Mouse (Mus musculus): ENCODE measurements around the gene Slc1a7. TPM values are rescaled to one million over a fixed set of nuclear protein-coding genes. Genes with fewer than 3 reads are reported as not detected.

Slc1a7 gene
- polyA plus RNA-seq, 1 experiment from 2014 or later = not detected

DNA sequence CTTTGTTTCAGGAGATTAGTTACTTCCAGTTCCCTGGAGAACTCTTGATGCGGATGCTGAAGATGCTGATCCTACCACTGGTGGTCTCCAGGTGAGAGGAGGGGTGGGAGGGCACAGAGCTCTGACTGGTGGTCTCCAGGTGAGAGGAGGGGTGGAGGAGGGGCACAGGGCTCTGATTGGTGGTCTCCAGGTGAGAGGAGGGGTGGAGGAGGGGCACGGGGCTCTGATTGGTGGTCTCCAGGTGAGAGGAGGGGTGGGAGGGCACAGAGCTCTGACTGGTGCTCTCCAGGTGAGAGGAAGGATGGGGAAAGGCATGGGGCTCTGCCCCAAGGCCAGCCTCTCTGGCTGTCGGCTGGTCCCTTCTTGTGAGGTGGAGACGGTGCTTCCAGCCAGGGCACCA lies 9.5 kb downstream of the Slc1a7 start:
- Histone ChIP-seq H3K4me2 (no peak overlapping the region), H3K9me3 (ENCODE audit: control insufficient read depth, low read length) (no peaks in the 10 kb centered on the region), H3K36me3 (ENCODE audit: control insufficient read depth, insufficient read depth, low read length) (no peaks in the 10 kb centered on the region), H3K9ac (ENCODE audit: low read depth, low read length) (no peak overlapping the region), H3K27ac (ENCODE audit: low read depth, low read length) (no peak overlapping the region), H3K4me1 (replicated peaks; ENCODE audit: control insufficient read depth, insufficient read depth, low read length) (no peaks in the 10 kb centered on the region), H3K27me3 (replicated peaks; ENCODE audit: control insufficient read depth, insufficient read depth, low read length) (no peaks in the 10 kb centered on the region), H3K4me3 (ENCODE audit: low read depth, low read length) (no peak overlapping the region)
- WGBS = 54% methylated on average over 4 of the region's 4 CpGs
- no peak for DNase-seq (ENCODE audit: low spot score)
- ATAC-seq (replicated peaks; ENCODE audit: low FRiP score) = no peak

DNA sequence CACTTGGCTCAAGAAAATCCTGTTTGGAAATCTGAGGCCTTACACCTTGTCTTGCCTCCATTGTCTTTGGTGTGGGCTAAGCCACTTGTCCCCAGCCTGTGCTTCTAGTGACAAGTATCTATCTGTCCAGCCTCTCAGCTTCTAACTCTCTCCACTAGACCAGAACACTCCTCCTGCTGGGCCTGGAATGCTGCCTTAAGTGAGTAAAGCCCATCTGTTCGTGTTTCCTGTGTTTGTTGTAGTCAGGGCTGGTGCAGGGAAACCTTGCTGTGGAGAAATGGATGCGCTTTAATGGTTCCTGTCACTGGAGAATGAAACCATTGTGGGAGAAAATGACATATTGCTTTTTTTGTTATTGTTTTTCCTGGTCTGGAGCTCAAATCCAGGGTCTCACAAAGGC lies 11.4 kb downstream of the Slc1a7 start:
- DNase-seq (ENCODE audit: low spot score) (no peak), ATAC-seq (replicated peaks; ENCODE audit: low FRiP score) (no peak)
- no peak overlapping the region for H3K4me3 ChIP-seq (ENCODE audit: low read depth, low read length)
- H3K9ac ChIP-seq (ENCODE audit: low read depth, low read length) = no peak overlapping the region
- H3K27ac ChIP-seq (ENCODE audit: low read depth, low read length) = no peak overlapping the region
- no peaks in the 10 kb centered on the region for H3K27me3 ChIP-seq (replicated peaks; ENCODE audit: control insufficient read depth, insufficient read depth, low read length)
- no peak overlapping the region for H3K4me2 ChIP-seq
- no peaks in the 10 kb centered on the region for H3K9me3 ChIP-seq (ENCODE audit: control insufficient read depth, low read length)
- WGBS = 54% methylated on average over 2 of the region's 2 CpGs
- H3K36me3 ChIP-seq (ENCODE audit: control insufficient read depth, insufficient read depth, low read length) = no peaks in the 10 kb centered on the region
- H3K4me1 ChIP-seq (replicated peaks; ENCODE audit: control insufficient read depth, insufficient read depth, low read length) = no peaks in the 10 kb centered on the region

DNA sequence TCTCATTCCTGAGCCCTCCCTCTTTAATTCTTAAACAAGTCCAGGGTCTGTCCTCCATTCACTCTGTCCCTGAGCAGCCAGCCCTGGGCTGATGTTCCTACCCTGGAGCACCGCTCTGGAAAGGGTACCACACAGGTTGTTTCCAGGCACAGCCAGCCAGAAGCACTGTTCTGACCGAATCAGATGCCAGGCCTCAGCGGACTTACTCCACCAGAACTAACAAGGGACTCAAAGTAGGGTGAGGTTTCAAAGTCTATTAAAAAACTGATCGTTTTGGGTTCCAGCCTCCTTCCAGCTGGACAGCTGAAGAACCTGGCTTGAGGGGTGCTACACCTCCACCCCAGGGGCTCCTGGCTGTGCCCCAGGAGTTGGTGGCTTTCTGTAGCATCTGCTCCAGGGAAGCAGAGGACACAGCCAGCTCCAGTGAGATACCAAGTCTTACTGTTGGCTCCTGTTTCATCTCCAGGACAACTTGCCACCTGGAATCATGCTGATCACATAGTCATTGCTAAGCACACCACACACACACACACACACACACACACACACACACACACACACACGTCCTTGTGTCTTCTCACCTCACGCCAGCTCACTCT lies 12.0 kb downstream of the Slc1a7 start:
- Histone ChIP-seq H3K27ac (ENCODE audit: low read depth, low read length) (no peak overlapping the region), H3K36me3 (ENCODE audit: control insufficient read depth, insufficient read depth, low read length) (no peaks in the 10 kb centered on the region), H3K27me3 (replicated peaks; ENCODE audit: control insufficient read depth, insufficient read depth, low read length) (no peaks in the 10 kb centered on the region), H3K4me2 (no peak overlapping the region), H3K4me1 (replicated peaks; ENCODE audit: control insufficient read depth, insufficient read depth, low read length) (no peaks in the 10 kb centered on the region), H3K9me3 (ENCODE audit: control insufficient read depth, low read length) (no peaks in the 10 kb centered on the region), H3K4me3 (ENCODE audit: low read depth, low read length) (no peak overlapping the region), H3K9ac (ENCODE audit: low read depth, low read length) (no peak overlapping the region)
- ATAC-seq (replicated peaks; ENCODE audit: low FRiP score) (no peak), DNase-seq (ENCODE audit: low spot score) (no peak)
- 78% methylated on average over 6 of the region's 6 CpGs for WGBS

DNA sequence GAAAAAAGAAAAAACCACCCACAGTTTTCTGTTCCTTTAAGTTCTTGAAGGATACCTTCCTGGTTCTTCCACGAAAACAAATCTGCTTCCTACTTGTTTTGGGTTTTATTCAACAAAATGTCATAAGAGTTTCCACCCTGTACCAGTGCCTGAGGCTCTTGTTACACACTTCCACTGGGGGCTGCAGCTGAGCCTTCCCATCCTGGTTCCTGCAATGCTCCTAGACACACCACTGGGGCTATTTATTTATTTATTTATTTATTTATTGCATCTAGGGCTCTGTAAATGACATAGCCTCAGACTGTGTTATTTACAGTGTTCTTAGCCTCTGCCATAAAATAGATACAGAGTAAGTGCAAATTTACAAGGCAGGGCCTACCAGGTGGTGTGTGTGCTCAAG lies 15.6 kb downstream of the Slc1a7 start:
- no peak for ATAC-seq (replicated peaks; ENCODE audit: low FRiP score)
- Histone ChIP-seq H3K4me1 (replicated peaks; ENCODE audit: control insufficient read depth, insufficient read depth, low read length) (no peaks in the 10 kb centered on the region), H3K9ac (ENCODE audit: low read depth, low read length) (no peak overlapping the region), H3K27ac (ENCODE audit: low read depth, low read length) (no peak overlapping the region), H3K36me3 (ENCODE audit: control insufficient read depth, insufficient read depth, low read length) (no peaks in the 10 kb centered on the region), H3K4me3 (ENCODE audit: low read depth, low read length) (no peak overlapping the region), H3K9me3 (ENCODE audit: control insufficient read depth, low read length) (no peaks in the 10 kb centered on the region), H3K27me3 (replicated peaks; ENCODE audit: control insufficient read depth, insufficient read depth, low read length) (0 out of 2 replicates have a peak, but pooled peaks cover 5% of the 10 kb centered on the region), H3K4me2 (no peak overlapping the region)
- no peak for DNase-seq (ENCODE audit: low spot score)
- 74% methylated on average over 1 of the region's 1 CpGs for WGBS

DNA sequence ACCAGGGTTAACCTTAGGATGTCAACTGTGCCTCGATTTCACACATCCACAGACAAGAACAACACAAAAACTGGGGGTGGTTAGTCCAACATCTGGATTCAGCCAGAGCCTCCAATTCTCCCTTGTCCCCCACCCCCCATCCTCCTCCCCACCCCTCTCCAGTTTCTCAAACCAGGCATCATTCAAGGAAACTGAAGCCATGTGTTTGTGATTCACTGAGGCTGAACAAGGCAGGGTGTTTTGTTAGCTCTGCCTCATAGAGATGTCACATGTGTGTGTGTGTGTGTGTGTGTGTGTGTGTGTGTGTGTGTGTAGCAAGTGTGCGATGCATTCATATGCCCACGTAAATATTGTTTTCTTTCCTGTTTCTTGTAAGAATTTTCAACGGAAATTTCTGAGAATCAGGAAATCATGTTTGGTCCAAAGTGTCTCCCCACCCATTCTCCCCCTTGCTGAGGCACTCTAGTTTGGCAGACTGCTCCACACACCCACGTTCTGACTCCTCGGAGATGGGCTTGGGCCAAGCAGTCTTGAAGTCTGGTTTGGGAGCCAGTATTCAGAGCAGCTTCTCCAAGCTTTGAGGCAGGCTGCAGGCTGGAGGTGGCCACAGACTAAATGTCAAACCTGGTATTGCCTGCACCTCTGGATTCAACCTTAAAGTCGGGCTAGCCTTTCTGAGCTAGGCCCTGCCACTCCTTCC lies 16.3 kb downstream of the Slc1a7 start:
- no peak overlapping the region for H3K27ac ChIP-seq (ENCODE audit: low read depth, low read length)
- 76% methylated on average over 7 of the region's 7 CpGs for WGBS
- H3K36me3 ChIP-seq (ENCODE audit: control insufficient read depth, insufficient read depth, low read length) = no peaks in the 10 kb centered on the region
- DNase-seq (ENCODE audit: low spot score) (no peak), ATAC-seq (replicated peaks; ENCODE audit: low FRiP score) (no peak)
- 0 out of 2 replicates have a peak, but pooled peaks cover 5% of the 10 kb centered on the region for H3K27me3 ChIP-seq (replicated peaks; ENCODE audit: control insufficient read depth, insufficient read depth, low read length)
- no peak overlapping the region for H3K4me3 ChIP-seq (ENCODE audit: low read depth, low read length)
- H3K4me2 ChIP-seq = no peak overlapping the region
- no peaks in the 10 kb centered on the region for H3K9me3 ChIP-seq (ENCODE audit: control insufficient read depth, low read length)
- no peak overlapping the region for H3K9ac ChIP-seq (ENCODE audit: low read depth, low read length)
- no peaks in the 10 kb centered on the region for H3K4me1 ChIP-seq (replicated peaks; ENCODE audit: control insufficient read depth, insufficient read depth, low read length)

DNA sequence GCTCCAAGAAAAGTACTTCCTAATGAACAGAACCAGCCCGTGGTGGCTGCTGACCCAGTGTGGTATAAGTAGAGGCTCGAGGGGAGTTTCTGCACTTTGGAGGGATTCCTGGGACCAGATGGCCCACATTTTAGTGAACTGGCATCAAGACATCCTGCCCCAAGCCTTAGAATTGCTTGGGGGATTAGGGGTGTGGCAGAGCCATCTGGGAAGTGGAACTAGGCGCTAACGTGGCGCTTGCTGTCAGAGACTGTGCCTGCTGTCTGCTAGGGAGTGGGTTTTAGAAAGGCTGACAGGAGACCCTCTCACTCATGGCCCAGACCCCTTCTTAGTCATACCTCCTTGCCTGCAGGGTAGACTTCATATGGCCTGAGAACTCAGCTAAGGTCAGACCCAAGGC lies 17.7 kb downstream of the Slc1a7 start:
- no peak overlapping the region for H3K4me3 ChIP-seq (ENCODE audit: low read depth, low read length)
- no peak for ATAC-seq (replicated peaks; ENCODE audit: low FRiP score)
- 71% methylated on average over 5 of the region's 5 CpGs for WGBS

DNA sequence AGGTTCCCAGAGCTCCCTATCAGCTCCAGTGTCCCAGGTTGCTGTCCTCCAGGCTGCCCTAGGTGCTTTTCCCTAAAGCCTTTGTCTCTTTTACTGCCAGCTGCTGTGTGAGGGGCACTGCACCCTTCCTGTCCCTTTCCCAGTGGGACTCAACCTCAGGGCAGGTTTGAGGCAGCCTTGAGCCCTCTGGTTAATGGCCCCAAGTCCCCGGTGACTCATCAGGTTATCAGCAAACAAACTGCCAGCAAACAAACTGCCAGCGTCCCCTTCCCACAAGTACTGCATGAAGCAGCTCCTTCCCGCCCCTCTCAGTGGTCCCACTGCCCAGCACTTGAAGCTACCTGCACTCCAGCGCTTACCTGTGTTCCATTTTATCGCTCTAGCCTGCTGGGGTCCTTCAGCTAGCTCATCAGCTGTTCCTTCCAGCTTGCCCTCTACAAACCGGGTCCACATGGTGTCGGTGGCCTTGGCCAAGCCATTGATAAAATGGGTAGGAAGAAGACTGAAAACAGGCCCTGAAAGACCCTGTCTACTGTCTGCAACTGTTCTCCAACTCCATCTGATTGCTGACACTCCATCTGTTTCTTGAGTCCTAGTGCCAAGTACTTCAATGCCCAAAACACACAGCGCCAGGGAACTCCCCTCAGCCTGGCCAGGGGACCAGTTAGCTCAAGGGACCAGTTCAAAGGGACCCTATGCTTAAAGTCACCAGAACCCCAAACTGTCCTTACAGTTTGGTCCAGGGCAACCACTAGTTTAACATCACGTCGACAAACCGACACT lies 18.4 kb downstream of the Slc1a7 start:
- 68% methylated on average over 11 of the region's 11 CpGs for WGBS
- H3K4me1 ChIP-seq (replicated peaks; ENCODE audit: control insufficient read depth, insufficient read depth, low read length) = 0 out of 2 replicates have a peak, but pooled peaks cover 2% of the 10 kb centered on the region
- no peak overlapping the region for H3K9ac ChIP-seq (ENCODE audit: low read depth, low read length)
- DNase-seq (ENCODE audit: low spot score) (no peak), ATAC-seq (replicated peaks; ENCODE audit: low FRiP score) (no peak)
- peaks cover 17% of the 10 kb centered on the region for H3K27me3 ChIP-seq (replicated peaks; ENCODE audit: control insufficient read depth, insufficient read depth, low read length)
- no peaks in the 10 kb centered on the region for H3K9me3 ChIP-seq (ENCODE audit: control insufficient read depth, low read length)
- H3K27ac ChIP-seq (ENCODE audit: low read depth, low read length) = no peak overlapping the region
- no peaks in the 10 kb centered on the region for H3K36me3 ChIP-seq (ENCODE audit: control insufficient read depth, insufficient read depth, low read length)
- no peak overlapping the region for H3K4me3 ChIP-seq (ENCODE audit: low read depth, low read length)
- H3K4me2 ChIP-seq = no peak overlapping the region

More for the DNA sequence above, 17.7 kb downstream of the Slc1a7 start:
- 0 out of 2 replicates have a peak, but pooled peaks cover 2% of the 10 kb centered on the region for H3K4me1 ChIP-seq (replicated peaks; ENCODE audit: control insufficient read depth, insufficient read depth, low read length)
- H3K4me2 ChIP-seq = no peak overlapping the region
- H3K9me3 ChIP-seq (ENCODE audit: control insufficient read depth, low read length) = no peaks in the 10 kb centered on the region
- DNase-seq (ENCODE audit: low spot score) = no peak
- no peak overlapping the region for H3K27ac ChIP-seq (ENCODE audit: low read depth, low read length)
- no peak overlapping the region for H3K9ac ChIP-seq (ENCODE audit: low read depth, low read length)
- peaks cover 11% of the 10 kb centered on the region for H3K27me3 ChIP-seq (replicated peaks; ENCODE audit: control insufficient read depth, insufficient read depth, low read length)
- H3K36me3 ChIP-seq (ENCODE audit: control insufficient read depth, insufficient read depth, low read length) = no peaks in the 10 kb centered on the region

DNA sequence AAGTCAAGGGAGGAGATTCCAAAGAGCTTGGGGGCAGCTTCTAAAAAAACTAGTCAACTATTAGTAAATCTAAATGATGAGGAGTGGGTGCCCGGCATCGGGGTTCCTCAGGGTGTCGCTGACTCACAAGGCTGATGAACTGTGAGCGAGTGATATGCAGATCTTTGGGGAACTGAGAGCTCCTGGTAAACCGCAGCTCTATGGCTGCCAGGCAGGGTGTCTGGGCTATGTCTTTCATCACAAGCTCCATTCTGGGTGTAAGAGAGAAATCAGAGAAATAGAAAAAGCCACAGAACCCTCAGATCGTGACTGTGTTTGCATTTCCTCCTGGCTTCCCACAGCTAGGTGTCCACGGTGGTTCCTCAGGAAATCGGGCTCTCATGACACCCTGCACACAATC lies 20.8 kb downstream of the Slc1a7 start:
- H3K4me3 ChIP-seq (ENCODE audit: low read depth, low read length) = no peak overlapping the region
- no peak for ATAC-seq (replicated peaks; ENCODE audit: low FRiP score)

More for the DNA sequence above, 20.8 kb downstream of the Slc1a7 start:
- Histone ChIP-seq H3K4me1 (replicated peaks; ENCODE audit: control insufficient read depth, insufficient read depth, low read length) (0 out of 2 replicates have a peak, but pooled peaks cover 2% of the 10 kb centered on the region), H3K4me2 (no peak overlapping the region), H3K9me3 (ENCODE audit: control insufficient read depth, low read length) (no peaks in the 10 kb centered on the region), H3K36me3 (ENCODE audit: control insufficient read depth, insufficient read depth, low read length) (no peaks in the 10 kb centered on the region), H3K9ac (ENCODE audit: low read depth, low read length) (no peak overlapping the region), H3K27me3 (replicated peaks; ENCODE audit: control insufficient read depth, insufficient read depth, low read length) (peaks cover 21% of the 10 kb centered on the region), H3K27ac (ENCODE audit: low read depth, low read length) (no peak overlapping the region)
- DNase-seq (ENCODE audit: low spot score) = no peak
- 30% methylated on average over 8 of the region's 8 CpGs for WGBS
